Comparison of ENCODE assay signal across 9 mouse cellular contexts in genomic region chrX:71962073-71963051, GRCm38 (mm10). TPM values are rescaled to one million over a fixed set of nuclear protein-coding genes. Genes with fewer than 3 reads are reported as not detected.
DNase-seq lines count a peak whose midpoint lies in the region; ATAC-seq lines count a peak whose summit lies in the region.
"Had no signal": no experiment of that assay in that cellular context is flagged by ENCODE, and none has a peak within 500 bp of the region (broad histone marks: within the 10 kb centered on the region; RNA-seq: fewer than 3 reads in every experiment).

Gene Prrg3 (plus strand): TSS chrX:71962624.

- peak; percentile 43 to 63 for DNase-seq in adrenal gland, adult (ENCODE audit: inconsistent age in 2 of 2, low spot score in 1 of 2)
- DNase-seq in cerebellum, adult 9-10 months, result peak; percentile 16
- DNase-seq in hindbrain, embryonic 10.5 days (ENCODE audit: low spot score), result peak; percentile 77
- DNase-seq in left cerebral cortex, postnatal 4 days, result peak; percentile 77
- DNase-seq in midbrain, embryonic 11.5 days (ENCODE audit: low spot score, missing footprints), result peak; percentile 95

- peaks cover 23% of the 10 kb centered on the region for H3K27me3 ChIP-seq in hindbrain, embryonic 10.5 days (ENCODE audit: insufficient read depth, poor library complexity, severe bottlenecking)
- H3K27me3 ChIP-seq in midbrain, embryonic 11.5 days (ENCODE audit: control insufficient read depth, insufficient read depth, low read length), result no peaks in the 10 kb centered on the region; the same call in 1 of the 2 replicates
- H3K27me3 ChIP-seq in stomach, embryonic 14.5 days (ENCODE audit: control insufficient read depth, insufficient read depth, low read length), result no peaks in the 10 kb centered on the region

- intact Hi-C loops in left cerebral cortex, postnatal 4 days (cut with DNase I), result no loop called here

- H3K4me2 ChIP-seq in midbrain, embryonic 11.5 days, result peak within 1 kb of the TSS; percentile 63
- H3K4me2 ChIP-seq in stomach, embryonic 14.5 days (replicated peaks; ENCODE audit: low read depth, low read length), result peak within 1 kb of the TSS; percentile 49

- H3K36me3 ChIP-seq in hindbrain, embryonic 10.5 days, result no peaks in the 10 kb centered on the region
- H3K36me3 ChIP-seq in midbrain, embryonic 11.5 days (ENCODE audit: control insufficient read depth, insufficient read depth, low read length), result no peaks in the 10 kb centered on the region
- no peaks in the 10 kb centered on the region for H3K36me3 ChIP-seq in stomach, embryonic 14.5 days (ENCODE audit: control insufficient read depth, insufficient read depth, low read length)

- peak within 1 kb of the TSS; percentile 89 for H3K27ac ChIP-seq in hindbrain, embryonic 10.5 days
- H3K27ac ChIP-seq in midbrain, embryonic 11.5 days (ENCODE audit: low read depth, low read length), result no peak within 1 kb of the TSS
- 0 out of 2 replicates have a peak within 1 kb of the TSS, but pooled peaks have one; percentile 21 for H3K27ac ChIP-seq in stomach, embryonic 14.5 days (ENCODE audit: low read length)

- ATAC-seq in frontal cortex, adult (ENCODE audit: low TSS enrichment), result peak; percentile 72
- peak; percentile 94 for ATAC-seq in midbrain, embryonic 11.5 days (ENCODE audit: low FRiP score)
- peak; percentile 93 for ATAC-seq in stomach, embryonic 14.5 days (ENCODE audit: insufficient number of reproducible peaks, insufficient read depth, low FRiP score, low read depth)
- no peak for ATAC-seq in CD4-positive, CD25-positive, alpha-beta regulatory T cell, adult 4 months

- peak within 1 kb of the TSS; percentile 61 for H3K4me3 ChIP-seq in hindbrain, embryonic 10.5 days
- peak within 1 kb of the TSS; percentile 43 for H3K4me3 ChIP-seq in midbrain, embryonic 11.5 days (ENCODE audit: low read depth, low read length)
- H3K4me3 ChIP-seq in stomach, embryonic 14.5 days (ENCODE audit: low read depth, low read length), result peak within 1 kb of the TSS; percentile 42

- 23% methylated on average over 70 of the region's 72 CpGs for WGBS in hindbrain, embryonic 10.5 days
- 18% methylated on average over 35 of the region's 72 CpGs for WGBS in midbrain, embryonic 11.5 days
- 29% methylated on average over 65 of the region's 72 CpGs for WGBS in stomach, embryonic 14.5 days

- H3K9me3 ChIP-seq in hindbrain, embryonic 10.5 days, result peaks cover 4% of the 10 kb centered on the region; the same call in 1 of the 2 replicates
- H3K9me3 ChIP-seq in midbrain, embryonic 11.5 days (ENCODE audit: control insufficient read depth, low read length), result no peaks in the 10 kb centered on the region
- no peaks in the 10 kb centered on the region for H3K9me3 ChIP-seq in stomach, embryonic 14.5 days (ENCODE audit: control insufficient read depth, low read depth, low read length)

- peak within 1 kb of the TSS; percentile 66 for H3K9ac ChIP-seq in midbrain, embryonic 11.5 days (ENCODE audit: low read length)
- H3K9ac ChIP-seq in stomach, embryonic 14.5 days (replicated peaks; ENCODE audit: low read depth, low read length), result peak within 1 kb of the TSS; percentile 38; the same call in 1 of the 2 replicates

- peaks cover 8% of the 10 kb centered on the region for H3K4me1 ChIP-seq in hindbrain, embryonic 10.5 days (replicated peaks)
- H3K4me1 ChIP-seq in midbrain, embryonic 11.5 days (ENCODE audit: control insufficient read depth, insufficient read depth, low read length), result peaks cover 4% of the 10 kb centered on the region; the same call in 1 of the 2 replicates
- no peaks in the 10 kb centered on the region for H3K4me1 ChIP-seq in stomach, embryonic 14.5 days (ENCODE audit: control insufficient read depth, insufficient read depth, low read length)

RNA-seq across cellular contexts. Expression of gene Prrg3, which starts in this region (rescaled TPM):
- polyA plus RNA-seq in hindbrain, embryonic 10.5 days (2016; fragmentation: Nextera tagmentation; extraction: Ambion mirVana), result 6.8 and 8.4 TPM in 2 replicates
- 10 to 100 TPM; 28.3 to 33.4 TPM for total RNA-seq in left cerebral cortex, postnatal 4 days (2021)
- 6.6 and 8.4 TPM in 2 replicates for polyA plus RNA-seq in midbrain, embryonic 11.5 days (2014; fragmentation: Nextera tagmentation; extraction: Ambion mirVana)
- 12.0 and 13.9 TPM in 2 replicates for polyA plus RNA-seq in stomach, embryonic 14.5 days (2014; fragmentation: Nextera tagmentation; extraction: Ambion mirVana)
- not detected for polyA plus RNA-seq in CD4-positive, CD25-positive, alpha-beta regulatory T cell, adult 4 months (2017; shearing (Covaris generic))
- total RNA-seq: neutrophil, adult 5-6 weeks had no signal

Comparison
In these comparisons a context has a peak if more than half of its experiments do, and no peak if none do; other contexts are left out.
1. DNase-seq: peak in every context shown above with its lines; median percentile 95 in midbrain, embryonic 11.5 days; 77 in hindbrain, embryonic 10.5 days; 77 in left cerebral cortex, postnatal 4 days; 53 in adrenal gland, adult; 16 in cerebellum, adult 9-10 months.